Mouse (Mus musculus): ENCODE results near the gene Orm1. TPM values are rescaled to one million over a fixed set of nuclear protein-coding genes. Genes with fewer than 3 reads are reported as not detected.
A peak's percentile ranks its signal among the peaks of the same experiment; 100 is the strongest.

Gene Orm1
- polyA plus RNA-seq, 1 experiment from 2014 or later, result not detected

DNA sequence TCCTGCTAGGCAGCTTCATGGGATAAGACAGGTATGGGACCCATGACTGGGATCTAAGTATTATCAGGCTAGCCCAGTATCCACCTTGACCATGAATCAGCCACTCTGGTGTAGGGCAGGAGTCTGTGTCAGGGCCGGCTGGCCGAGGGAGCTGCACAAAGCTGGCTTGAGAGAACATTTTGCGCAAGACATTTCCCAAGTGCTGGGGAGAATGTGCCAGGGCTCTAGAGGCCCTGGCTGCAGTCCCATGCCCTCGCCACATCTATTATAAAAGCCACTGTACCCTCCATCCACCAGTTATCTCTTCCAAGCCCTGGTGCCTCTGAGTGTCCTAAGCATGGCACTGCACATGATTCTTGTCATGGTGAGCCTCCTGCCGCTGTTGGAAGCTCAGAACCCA, 17.8 kb downstream of the Orm1 start, which contains the start of gene Orm2:
Gene Orm2, plus strand, starts transcription at position 300 of the 400 bp plus-strand sequence.
- Histone ChIP-seq H3K36me3 (ENCODE audit: insufficient read depth, low read length) (no peaks in the 10 kb centered on the region), H3K4me3 (replicated peaks; ENCODE audit: low read depth, low read length) (no peak within 1 kb of the TSS), H3K9me3 (replicated peaks; ENCODE audit: low read length) (no peaks in the 10 kb centered on the region), H3K9ac (ENCODE audit: low read depth, low read length) (no peak within 1 kb of the TSS), H3K27ac (no peak within 1 kb of the TSS), H3K4me2 (ENCODE audit: low read length) (no peak within 1 kb of the TSS), H3K27me3 (ENCODE audit: insufficient read depth, low read length) (no peaks in the 10 kb centered on the region), H3K4me1 (replicated peaks; ENCODE audit: insufficient read depth, low read length) (no peaks in the 10 kb centered on the region)
- 90% methylated on average over 5 of the region's 5 CpGs for WGBS
- no peak for ATAC-seq (replicated peaks; ENCODE audit: low FRiP score, low read depth)
- DNase-seq (ENCODE audit: low spot score), result no peak
- TF ChIP-seq CTCF (IDR thresholded peaks at IDR 0.05; ENCODE audit: low read depth), result no peak

GRCm38 (mm10) chr4:63368577-63368976, 24.2 kb downstream of the Orm1 start:
- Histone ChIP-seq H3K9me3 (replicated peaks; ENCODE audit: low read length) (no peaks in the 10 kb centered on the region), H3K4me3 (replicated peaks; ENCODE audit: low read depth, low read length) (no peak overlapping the region), H3K4me2 (ENCODE audit: low read length) (no peak overlapping the region), H3K27ac (no peak overlapping the region), H3K9ac (ENCODE audit: low read depth, low read length) (no peak overlapping the region), H3K4me1 (replicated peaks; ENCODE audit: insufficient read depth, low read length) (no peaks in the 10 kb centered on the region), H3K36me3 (ENCODE audit: insufficient read depth, low read length) (peaks cover 10% of the 10 kb centered on the region), H3K27me3 (ENCODE audit: insufficient read depth, low read length) (no peaks in the 10 kb centered on the region)
- WGBS, result 17% methylated on average over 4 of the region's 4 CpGs
- peak; percentile 98 for TF ChIP-seq CTCF (IDR thresholded peaks at IDR 0.05; ENCODE audit: low read depth)
- DNase-seq (ENCODE audit: low spot score) (peak; percentile 77), ATAC-seq (replicated peaks; ENCODE audit: low FRiP score, low read depth) (peak; percentile 54; the same call in 1 of the 2 replicates)

DNA sequence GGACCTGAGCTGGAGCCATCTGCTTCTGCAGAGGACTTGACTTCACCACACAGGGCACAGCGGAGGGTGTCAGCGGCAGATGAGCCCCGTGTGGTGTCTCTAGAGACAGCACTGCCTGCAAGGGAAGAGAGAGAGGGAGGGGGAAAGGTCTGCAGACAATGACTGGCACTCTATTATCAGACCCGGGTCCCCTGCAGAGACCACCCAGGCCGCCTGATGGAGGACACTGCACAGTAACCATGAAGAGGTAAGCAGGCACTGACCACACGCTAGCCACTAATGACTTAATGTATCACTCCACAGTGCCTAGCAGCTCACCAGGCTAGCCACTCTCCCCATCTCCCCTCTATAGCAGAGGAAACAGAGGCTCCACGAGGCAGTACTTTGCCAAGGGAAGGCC, 26.5 kb downstream of the Orm1 start:
- Histone ChIP-seq H3K4me3 (replicated peaks; ENCODE audit: low read depth, low read length) (no peak overlapping the region), H3K9me3 (replicated peaks; ENCODE audit: low read length) (no peaks in the 10 kb centered on the region), H3K27me3 (ENCODE audit: insufficient read depth, low read length) (no peaks in the 10 kb centered on the region), H3K4me1 (replicated peaks; ENCODE audit: insufficient read depth, low read length) (no peaks in the 10 kb centered on the region), H3K4me2 (ENCODE audit: low read length) (no peak overlapping the region), H3K36me3 (ENCODE audit: insufficient read depth, low read length) (peaks cover 14% of the 10 kb centered on the region), H3K9ac (ENCODE audit: low read depth, low read length) (no peak overlapping the region), H3K27ac (no peak overlapping the region)
- DNase-seq (ENCODE audit: low spot score) (no peak), ATAC-seq (replicated peaks; ENCODE audit: low FRiP score, low read depth) (no peak)
- TF ChIP-seq CTCF (IDR thresholded peaks at IDR 0.05; ENCODE audit: low read depth), result no peak
- 71% methylated on average over 7 of the region's 7 CpGs for WGBS

DNA sequence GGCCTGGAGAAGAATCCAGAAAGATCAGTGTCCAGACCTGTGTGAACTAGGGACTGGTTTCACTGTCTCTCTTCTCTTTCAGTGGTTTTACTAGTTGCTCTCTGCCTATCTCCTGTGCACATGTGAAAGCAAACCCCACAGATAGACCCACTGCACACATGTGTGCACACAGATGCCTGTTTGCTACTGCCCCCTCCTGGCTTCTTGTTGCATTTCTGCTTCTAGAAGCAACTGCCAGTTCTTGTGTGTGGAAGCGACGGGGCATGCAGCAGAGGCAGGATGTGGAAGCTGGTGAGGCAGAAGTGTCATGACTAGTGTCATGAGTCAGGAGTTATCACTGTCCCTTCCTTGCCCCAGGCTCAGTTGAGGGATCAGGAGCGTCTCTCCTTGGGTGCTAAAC, 27.5 kb downstream of the Orm1 start:
- Histone ChIP-seq H3K4me3 (replicated peaks; ENCODE audit: low read depth, low read length) (no peak overlapping the region), H3K4me2 (ENCODE audit: low read length) (no peak overlapping the region), H3K4me1 (replicated peaks; ENCODE audit: insufficient read depth, low read length) (no peaks in the 10 kb centered on the region), H3K36me3 (ENCODE audit: insufficient read depth, low read length) (peaks cover 19% of the 10 kb centered on the region), H3K27ac (no peak overlapping the region), H3K9ac (ENCODE audit: low read depth, low read length) (no peak overlapping the region), H3K27me3 (ENCODE audit: insufficient read depth, low read length) (no peaks in the 10 kb centered on the region), H3K9me3 (replicated peaks; ENCODE audit: low read length) (no peaks in the 10 kb centered on the region)
- ATAC-seq (replicated peaks; ENCODE audit: low FRiP score, low read depth) (no peak), DNase-seq (ENCODE audit: low spot score) (peak; percentile 39)
- 57% methylated on average over 3 of the region's 3 CpGs for WGBS
- peak; percentile 60 for TF ChIP-seq CTCF (IDR thresholded peaks at IDR 0.05; ENCODE audit: low read depth)

- no peak for DNase-seq (ENCODE audit: low spot score)
- WGBS, result 93% methylated on average over 8 of the region's 8 CpGs
These were observed 29.0 kb downstream of the Orm1 start for GRCm38 (mm10) chr4:63373404-63373803.

DNA sequence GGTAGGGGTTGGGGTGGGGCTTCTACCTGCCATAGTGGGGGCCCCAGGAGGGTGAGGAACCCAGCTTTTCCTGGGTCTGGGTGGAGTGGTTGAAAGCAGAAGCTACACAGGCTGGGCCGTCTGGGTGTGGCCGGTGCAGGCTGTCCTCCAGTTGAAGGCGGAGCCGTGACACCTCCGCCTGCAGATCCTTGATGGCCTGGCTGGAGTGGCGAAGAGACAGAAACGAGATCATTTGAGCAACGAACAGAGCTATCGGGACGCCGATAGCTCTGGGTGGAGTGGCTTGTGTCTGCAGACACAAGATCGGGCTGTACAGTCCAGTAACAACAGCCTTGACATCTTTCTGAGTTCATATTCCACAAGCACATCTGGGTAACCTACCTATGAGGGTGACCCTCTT, 30.0 kb downstream of the Orm1 start:
- Histone ChIP-seq H3K4me1 (replicated peaks; ENCODE audit: insufficient read depth, low read length) (no peaks in the 10 kb centered on the region), H3K36me3 (ENCODE audit: insufficient read depth, low read length) (peaks cover 24% of the 10 kb centered on the region), H3K27me3 (ENCODE audit: insufficient read depth, low read length) (no peaks in the 10 kb centered on the region), H3K9ac (ENCODE audit: low read depth, low read length) (no peak overlapping the region), H3K4me3 (replicated peaks; ENCODE audit: low read depth, low read length) (no peak overlapping the region), H3K27ac (no peak overlapping the region), H3K9me3 (replicated peaks; ENCODE audit: low read length) (no peaks in the 10 kb centered on the region), H3K4me2 (ENCODE audit: low read length) (no peak overlapping the region)
- no peak for ATAC-seq (replicated peaks; ENCODE audit: low FRiP score, low read depth)
- 60% methylated on average over 12 of the region's 12 CpGs for WGBS
- DNase-seq (ENCODE audit: low spot score), result no peak
- TF ChIP-seq CTCF (IDR thresholded peaks at IDR 0.05; ENCODE audit: low read depth), result no peak

More at GRCm38 (mm10) chr4:63373404-63373803, 29.0 kb downstream of the Orm1 start:
- TF ChIP-seq CTCF (IDR thresholded peaks at IDR 0.05; ENCODE audit: low read depth), result no peak
- Histone ChIP-seq H3K4me1 (replicated peaks; ENCODE audit: insufficient read depth, low read length) (no peaks in the 10 kb centered on the region), H3K36me3 (ENCODE audit: insufficient read depth, low read length) (peaks cover 17% of the 10 kb centered on the region), H3K27ac (no peak overlapping the region), H3K4me2 (ENCODE audit: low read length) (no peak overlapping the region), H3K9me3 (replicated peaks; ENCODE audit: low read length) (no peaks in the 10 kb centered on the region), H3K9ac (ENCODE audit: low read depth, low read length) (no peak overlapping the region), H3K4me3 (replicated peaks; ENCODE audit: low read depth, low read length) (no peak overlapping the region), H3K27me3 (ENCODE audit: insufficient read depth, low read length) (no peaks in the 10 kb centered on the region)
- no peak for ATAC-seq (replicated peaks; ENCODE audit: low FRiP score, low read depth)

DNA sequence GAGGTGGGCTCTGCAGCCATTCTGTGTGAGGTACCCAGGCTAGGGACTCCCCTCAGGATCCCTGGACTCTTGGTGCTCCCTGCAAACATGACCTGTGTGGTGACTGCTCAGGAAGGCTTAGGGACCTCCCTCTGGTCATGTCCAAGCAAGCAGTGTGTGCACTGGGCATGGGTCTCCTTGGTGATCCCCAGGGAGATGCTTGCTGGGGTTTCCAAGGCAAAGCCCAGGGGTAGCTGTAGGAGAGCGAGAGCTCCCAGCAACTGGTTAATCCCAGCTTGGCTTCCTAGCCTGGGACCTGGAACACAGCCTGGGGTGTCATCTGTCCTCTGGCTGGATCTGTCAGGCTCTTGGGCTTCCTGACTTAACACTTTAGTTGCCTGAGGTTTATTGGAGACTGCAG, 31.0 kb downstream of the Orm1 start:
- no peak for TF ChIP-seq CTCF (IDR thresholded peaks at IDR 0.05; ENCODE audit: low read depth)
- ATAC-seq (replicated peaks; ENCODE audit: low FRiP score, low read depth) (no peak), DNase-seq (ENCODE audit: low spot score) (no peak)
- H3K27ac ChIP-seq, result no peak overlapping the region
- no peaks in the 10 kb centered on the region for H3K27me3 ChIP-seq (ENCODE audit: insufficient read depth, low read length)
- no peak overlapping the region for H3K4me2 ChIP-seq (ENCODE audit: low read length)
- H3K9me3 ChIP-seq (replicated peaks; ENCODE audit: low read length), result no peaks in the 10 kb centered on the region
- no peaks in the 10 kb centered on the region for H3K4me1 ChIP-seq (replicated peaks; ENCODE audit: insufficient read depth, low read length)
- 50% methylated on average over 1 of the region's 1 CpGs for WGBS
- no peak overlapping the region for H3K9ac ChIP-seq (ENCODE audit: low read depth, low read length)
- peaks cover 33% of the 10 kb centered on the region for H3K36me3 ChIP-seq (ENCODE audit: insufficient read depth, low read length)
- H3K4me3 ChIP-seq (replicated peaks; ENCODE audit: low read depth, low read length), result no peak overlapping the region
